Mouse (Mus musculus) hematopoietic stem cell, adult 5-6 weeks (primary cell): Measurements from ENCODE around the gene Csn1s2b. TPM values are rescaled to one million over a fixed set of nuclear protein-coding genes. Genes with fewer than 3 reads are reported as not detected.
"Not testable (repeated sequence)": the region's sequence is repeated elsewhere in the genome, so short reads cannot be mapped to it uniquely, and the experiment has no call there.

Experiments
- ATAC-seq, 2 experiments: fragments of 125-278 bp in 1 of 2; replicated peaks in 1 of 2; 2 replicates each; pipeline ENCODE4 v1.8.0; 2016 to 2017; ENCODE audit warnings: inconsistent platforms in 2 of 2, mild to moderate bottlenecking in 2 of 2, moderate number of reproducible peaks in 2 of 2, low read depth in 1 of 2, moderate TSS enrichment in 1 of 2; ENCODE audit not compliant: low FRiP score in 2 of 2, poor library complexity in 2 of 2, severe bottlenecking in 2 of 2, insufficient read depth in 1 of 2, low TSS enrichment in 1 of 2
- total RNA-seq: library from RNA; stranded (forward); fragments of 172-1452, 232-1000 nt; gene quantifications from 2 replicates; pipeline ENCODE4 v1.2.3, GENCODE M21; 2017

Gene Csn1s2b
- not detected in 2 replicates for total RNA-seq

- no peak for ATAC-seq
Measured at GRCm38 (mm10) chr5:87807782-87808181, at the start of gene Csn1s2b. TSS of gene Csn1s2b (plus strand) at chr5:87808082.

- ATAC-seq: no peak
Measured at GRCm38 (mm10) chr5:87764546-87764945, 43.3 kb upstream of the Csn1s2b start.

DNA sequence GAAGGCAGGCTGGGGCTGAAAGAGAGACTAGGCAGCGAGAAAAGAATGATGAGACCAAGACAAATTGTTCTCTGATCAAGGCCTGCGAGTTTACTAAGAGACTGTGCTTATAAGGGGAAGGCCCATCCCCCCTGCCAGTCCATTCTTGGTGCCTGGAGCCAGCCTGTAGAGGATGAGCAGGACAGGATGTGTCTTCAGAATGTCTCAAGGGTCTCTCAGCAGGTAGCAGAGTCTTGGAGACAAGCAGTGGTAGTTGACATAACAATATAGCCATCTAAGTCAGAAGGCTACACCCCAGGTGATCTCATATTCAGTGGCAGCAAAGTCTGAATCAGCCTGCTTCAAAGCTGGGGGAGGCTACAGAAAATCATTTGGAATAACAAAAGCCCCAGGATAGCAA lies 35.7 kb upstream of the Csn1s2b start:
- ATAC-seq: not testable (repeated sequence)

DNA sequence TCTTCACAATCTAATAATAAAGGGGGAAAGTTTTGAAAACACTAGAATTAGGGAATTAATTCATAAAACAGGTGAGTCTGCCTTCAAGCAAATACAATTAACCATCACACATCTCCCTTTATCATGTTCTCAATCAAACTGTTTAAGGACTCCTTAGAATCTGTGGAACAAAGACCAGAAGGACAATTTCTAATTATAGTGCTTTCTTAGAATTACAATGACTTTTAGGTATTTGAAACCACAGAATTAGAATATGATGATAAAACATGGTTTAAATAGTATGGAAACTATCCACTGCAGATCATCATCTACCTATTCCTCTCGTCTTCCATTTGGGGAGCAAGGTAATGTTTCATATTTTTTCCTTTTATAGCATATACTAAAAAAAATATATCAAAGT lies 33.6 kb upstream of the Csn1s2b start, which contains the start of gene Csn1s2a:
Csn1s2a (plus strand) TSS at position 301 of the 400 bp plus-strand sequence.
- ATAC-seq: no peak

DNA sequence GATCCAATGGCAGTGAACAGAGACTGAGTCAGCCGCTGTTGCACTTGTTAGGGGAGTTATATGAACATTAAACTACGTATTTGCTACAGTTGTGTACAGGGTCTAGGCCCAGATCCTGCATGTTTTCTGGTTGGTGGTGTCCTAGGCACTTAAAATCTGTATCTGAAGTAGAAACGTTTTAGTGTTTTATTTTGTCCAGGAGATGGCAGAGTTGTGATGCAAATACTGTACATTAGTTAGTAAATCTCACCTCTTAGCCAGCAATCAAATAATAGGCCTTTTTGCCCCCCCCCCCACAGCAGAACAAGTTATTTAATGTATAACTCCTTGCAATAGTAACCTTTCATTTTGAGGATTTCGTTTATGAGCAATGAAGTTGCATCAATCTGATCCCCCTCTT lies 25.2 kb upstream of the Csn1s2b start:
- ATAC-seq: no peak

DNA sequence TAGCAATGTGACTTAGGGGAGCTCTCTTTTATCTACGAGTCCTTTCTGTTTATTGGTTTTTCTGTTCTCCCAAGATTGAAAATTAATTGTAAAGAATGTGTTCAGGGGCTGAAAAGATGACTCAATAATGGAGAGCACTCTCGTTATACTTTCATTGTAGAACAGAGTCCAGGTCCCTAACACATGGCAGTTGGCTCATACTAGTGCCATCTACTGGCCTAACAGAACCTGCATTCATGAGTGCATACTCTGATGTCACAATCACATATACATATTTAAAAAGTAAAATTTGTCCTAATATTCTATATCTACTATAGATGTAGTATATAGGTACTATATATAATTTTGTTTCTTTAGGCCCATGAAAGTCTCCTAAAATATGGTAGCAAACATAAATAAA lies 1.4 kb downstream of the Csn1s2b start:
- ATAC-seq: no peak

- no peak for ATAC-seq
Measured at GRCm38 (mm10) chr5:87825386-87825785, 17.5 kb downstream of the Csn1s2b start, which contains the start of gene Prr27. TSS of gene Prr27 (plus strand) at chr5:87825686.

DNA sequence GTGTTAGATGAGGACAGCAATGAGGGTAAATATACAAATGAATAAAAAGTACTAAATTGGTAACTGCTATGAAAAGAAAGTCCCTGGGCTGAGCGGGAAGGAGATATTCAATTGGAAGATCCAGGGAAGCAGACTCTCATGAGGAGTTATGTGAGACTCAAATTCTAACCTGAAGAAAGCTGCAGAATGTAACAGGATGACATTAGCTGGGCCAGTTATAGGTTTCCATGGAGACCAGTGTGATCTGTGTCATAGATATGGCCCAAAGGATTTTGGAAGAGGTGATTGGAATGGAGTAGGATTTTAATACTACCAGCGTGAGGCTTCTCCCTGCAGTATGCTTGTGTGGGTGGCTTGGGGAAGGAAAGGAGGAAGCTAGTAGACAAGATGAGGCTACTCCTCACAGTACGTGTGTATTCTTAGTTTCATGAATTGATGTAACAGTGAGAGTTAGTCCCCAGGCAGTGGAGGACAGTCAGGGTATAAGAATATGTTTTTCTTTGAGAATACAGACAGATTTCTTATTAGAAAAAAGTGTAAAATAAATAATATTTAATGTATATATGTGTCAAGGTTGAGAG lies 47.3 kb downstream of the Csn1s2b start:
- ATAC-seq: no peak

DNA sequence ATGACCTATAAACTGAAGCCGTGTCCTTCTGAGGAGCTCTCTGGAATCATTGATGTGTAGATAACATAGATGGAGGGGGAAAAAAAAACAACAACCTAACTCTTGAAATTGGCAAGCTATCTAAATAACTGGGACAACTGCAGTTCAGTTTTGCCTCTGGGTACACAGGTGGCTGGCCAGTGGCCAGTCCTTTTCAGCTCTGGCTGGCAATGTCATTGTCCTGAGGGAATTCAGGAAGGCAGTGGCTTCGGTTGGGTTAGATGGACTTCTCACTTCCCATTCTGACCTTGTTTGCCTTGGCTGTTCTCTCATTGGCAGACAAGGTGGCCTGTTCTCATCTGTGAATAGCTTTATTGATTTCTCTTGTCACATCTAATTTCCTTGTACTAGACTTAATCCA lies 62.2 kb downstream of the Csn1s2b start:
- ATAC-seq: no peak

GRCm38 (mm10) chr5:87871423-87871822 lies 63.5 kb downstream of the Csn1s2b start:
- ATAC-seq: no peak

Other genes starting within 250 kb of the Csn1s2b start
- not detected in 2 replicates for gene Sult1d1, start 239.1 kb upstream of the Csn1s2b start, total RNA-seq
- gene Sult1e1, start 216.5 kb upstream of the Csn1s2b start, total RNA-seq: not detected in 2 replicates
- gene Csn1s1, start 141.9 kb upstream of the Csn1s2b start, total RNA-seq: not detected in 2 replicates
- not detected in 2 replicates for gene Csn2, start 108.5 kb upstream of the Csn1s2b start, total RNA-seq
- gene Csn1s2a, start 33.5 kb upstream of the Csn1s2b start, total RNA-seq: not detected in 2 replicates
- gene Prr27, start 17.6 kb downstream of the Csn1s2b start, total RNA-seq: not detected in 2 replicates
- gene Odam, start 76.9 kb downstream of the Csn1s2b start, total RNA-seq: not detected in 2 replicates
- gene Csn3, start 117.5 kb downstream of the Csn1s2b start, total RNA-seq: not detected in 2 replicates
- gene 2310003L06Rik, start 161.4 kb downstream of the Csn1s2b start, total RNA-seq: not detected in 2 replicates
- gene Gm28434, start 161.4 kb downstream of the Csn1s2b start, total RNA-seq: not detected in 2 replicates
- not detected in 2 replicates for gene Cabs1, start 171.4 kb downstream of the Csn1s2b start, total RNA-seq
- not detected in 2 replicates for gene Smr3a, start 194.5 kb downstream of the Csn1s2b start, total RNA-seq